11 mouse cellular contexts compared by ENCODE assay signal in the genomic region with DNA sequence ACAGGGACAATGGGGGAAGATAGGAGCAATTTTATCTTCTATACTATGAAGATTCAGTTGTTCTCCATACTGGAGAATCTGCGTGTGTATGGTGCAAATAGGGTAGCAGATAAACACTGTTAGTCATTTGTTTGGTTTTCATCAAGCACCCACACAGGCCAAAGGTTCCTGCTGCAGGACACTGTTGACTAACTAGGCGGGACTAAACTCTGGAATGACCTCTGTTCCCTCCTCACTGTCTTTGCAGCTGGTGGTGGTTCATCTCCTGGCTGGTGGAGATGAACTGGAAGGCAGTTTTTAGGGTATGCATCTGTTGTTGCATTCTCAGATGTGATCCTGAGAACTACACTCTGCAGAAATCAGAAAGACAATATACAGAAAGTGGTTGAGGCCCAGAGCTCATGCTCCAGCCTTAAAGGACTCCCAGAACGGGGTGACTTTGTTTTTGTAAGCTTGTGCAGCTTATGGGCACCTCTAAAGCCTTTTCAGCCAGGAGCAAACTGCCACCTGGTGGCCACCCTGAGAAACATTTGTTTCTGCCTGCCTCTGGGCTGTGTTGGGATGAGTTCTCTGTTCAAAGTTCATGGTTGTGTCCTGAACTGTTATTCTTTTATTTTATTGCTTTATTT. TPM values are rescaled to one million over a fixed set of nuclear protein-coding genes. Genes with fewer than 3 reads are reported as not detected.
DNase-seq lines count a peak whose midpoint lies in the region; ATAC-seq and TF ChIP-seq lines count a peak whose summit lies in the region.
"Not testable (repeated sequence)": the region's sequence is repeated elsewhere in the genome, so short reads cannot be mapped to it uniquely, and the experiment has no call there.
"Had no signal": no experiment of that assay in that cellular context is flagged by ENCODE, and none has a peak within 500 bp of the region (broad histone marks: within the 10 kb centered on the region; RNA-seq: fewer than 3 reads in every experiment).

No protein-coding gene starts in this region.

- not testable (repeated sequence) for TF ChIP-seq EP300 in heart, postnatal 0 days (IDR thresholded peaks at IDR 0.05; ENCODE audit: low read depth)

- H3K9ac ChIP-seq in heart, postnatal 0 days (replicated peaks; ENCODE audit: low read depth, low read length); kidney, embryonic 16.5 days (replicated peaks; ENCODE audit: low read length); liver, adult 2 months (ENCODE audit: low read depth, low read length); midbrain, embryonic 11.5 days (ENCODE audit: low read length): not testable (repeated sequence)

- not testable (repeated sequence) for H3K4me3 ChIP-seq in heart, postnatal 0 days (ENCODE audit: low read depth, low read length); kidney, embryonic 16.5 days (ENCODE audit: low read length); liver, adult 2 months (ENCODE audit: insufficient read depth, low read depth, low read length); midbrain, embryonic 11.5 days (ENCODE audit: low read depth, low read length); small intestine, adult 2 months (ENCODE audit: low read depth, low read length)

- not testable (repeated sequence) for H3K4me1 ChIP-seq in heart, postnatal 0 days (ENCODE audit: control insufficient read depth, insufficient read depth); kidney, embryonic 16.5 days (ENCODE audit: insufficient read depth, low read length); midbrain, embryonic 11.5 days (ENCODE audit: control insufficient read depth, insufficient read depth, low read length); small intestine, adult 2 months (ENCODE audit: control insufficient read depth, insufficient read depth, insufficient read length, low read length)
- peaks cover 16% of the 10 kb centered on the region for H3K4me1 ChIP-seq in liver, adult 2 months (ENCODE audit: control insufficient read depth, insufficient read depth, low read length)

- H3K36me3 ChIP-seq in heart, postnatal 0 days (replicated peaks; ENCODE audit: control insufficient read depth, insufficient read depth, low read length); kidney, embryonic 16.5 days (ENCODE audit: insufficient read depth, low read length); liver, adult 2 months (ENCODE audit: control insufficient read depth, insufficient read depth, low read length); midbrain, embryonic 11.5 days (ENCODE audit: control insufficient read depth, insufficient read depth, low read length): not testable (repeated sequence)
- H3K36me3 ChIP-seq in small intestine, adult 2 months (ENCODE audit: control insufficient read depth, insufficient read depth, low read length) = peaks cover 14% of the 10 kb centered on the region

- H3K27ac ChIP-seq in heart, postnatal 0 days (ENCODE audit: low read depth); kidney, embryonic 16.5 days (ENCODE audit: low read length); midbrain, embryonic 11.5 days (ENCODE audit: low read depth, low read length): not testable (repeated sequence)
- peak overlapping the region; percentile 78 for H3K27ac ChIP-seq in liver, adult 2 months (replicated peaks; ENCODE audit: insufficient read depth, low read depth, low read length)
- peak overlapping the region; percentile 50 for H3K27ac ChIP-seq in small intestine, adult 2 months (ENCODE audit: insufficient read depth, low read depth, low read length)

- ATAC-seq in heart, postnatal 0 days (ENCODE audit: insufficient read depth, low read depth) = peak; percentile 49; the same call in 1 of the 2 replicates
- peak; percentile 49; the same call in 1 of the 2 replicates for ATAC-seq in kidney, embryonic 16.5 days (ENCODE audit: low FRiP score, low TSS enrichment)
- ATAC-seq in midbrain, embryonic 11.5 days (ENCODE audit: low FRiP score) = not testable (repeated sequence)

- TF ChIP-seq POLR2A in liver, adult 2 months (IDR thresholded peaks at IDR 0.05; ENCODE audit: extremely low read depth, insufficient read depth, low read length); small intestine, adult 2 months (IDR thresholded peaks at IDR 0.05; ENCODE audit: low read depth, low read length): not testable (repeated sequence)

- not testable (repeated sequence) for H3K9me3 ChIP-seq in heart, postnatal 0 days (replicated peaks; ENCODE audit: control insufficient read depth, low read length); kidney, embryonic 16.5 days (ENCODE audit: low read length); midbrain, embryonic 11.5 days (ENCODE audit: control insufficient read depth, low read length)

- WGBS in heart, postnatal 0 days = 31% methylated on average over 3 of the region's 3 CpGs
- 35% methylated on average over 3 of the region's 3 CpGs for WGBS in kidney, embryonic 16.5 days
- WGBS in liver, adult 2 months = 5% methylated on average over 3 of the region's 3 CpGs
- WGBS in midbrain, embryonic 11.5 days = 36% methylated on average over 3 of the region's 3 CpGs
- 12% methylated on average over 3 of the region's 3 CpGs for WGBS in small intestine, adult 2 months

- DNase-seq in adrenal gland, adult 2 months = peak; percentile 74
- peak; percentile 42 for DNase-seq in embryo, embryonic 10 days (ENCODE audit: low spot score)
- peak; percentile 36 for DNase-seq in heart, postnatal 0 days (ENCODE audit: low spot score)
- DNase-seq in liver, adult 2 months (ENCODE audit: extremely low read depth, low read depth, low spot score) = peak; percentile 96
- DNase-seq in midbrain, embryonic 11.5 days (ENCODE audit: low spot score, missing footprints) = peak; percentile 86
- peak; percentile 47 to 60 for DNase-seq in urinary bladder, postnatal 36 days (ENCODE audit: low spot score in 2 of 2)

- not testable (repeated sequence) for H3K79me2 ChIP-seq in liver, adult 2 months (ENCODE audit: control insufficient read depth, insufficient read depth, low read length)

- TF ChIP-seq CTCF in heart, postnatal 0 days (IDR thresholded peaks at IDR 0.05; ENCODE audit: low read depth) = peak; percentile 55
- TF ChIP-seq CTCF in liver, adult 2 months (IDR thresholded peaks at IDR 0.05; ENCODE audit: low read depth, low read length) = peak; percentile 40; the same call in 1 of the 2 replicates
- peak; percentile 50; the same call in 1 of the 2 replicates for TF ChIP-seq CTCF in small intestine, adult 2 months (IDR thresholded peaks at IDR 0.05; ENCODE audit: extremely low read depth, insufficient read length, insufficient replicate concordance, low read depth, low read length)

- H3K4me2 ChIP-seq in heart, postnatal 0 days (ENCODE audit: low read depth, low read length); kidney, embryonic 16.5 days (replicated peaks; ENCODE audit: low read depth, low read length); midbrain, embryonic 11.5 days: not testable (repeated sequence)

- H3K27me3 ChIP-seq in heart, postnatal 0 days (ENCODE audit: control insufficient read depth, insufficient read depth, low read length); kidney, embryonic 16.5 days (ENCODE audit: insufficient read depth, low read length); liver, adult 2 months (ENCODE audit: control insufficient read depth, insufficient read depth, low read length); midbrain, embryonic 11.5 days (ENCODE audit: control insufficient read depth, insufficient read depth, low read length); small intestine, adult 2 months (ENCODE audit: control insufficient read depth, insufficient read depth, low read length): not testable (repeated sequence)

RNA-seq across cellular contexts. Expression of a gene that starts 2.5 kb away (rescaled TPM):
- 10 to 100 TPM; 49.7 to 65.2 TPM for total RNA-seq in adrenal gland, adult 2 months (2021)
- polyA plus RNA-seq in adrenal gland, adult 2 months (2012; rRNA removed) = 156 and 162 TPM in 2 replicates
- total RNA-seq in heart, postnatal 0 days (2014; rRNA removed; ENCODE audit: low replicate concordance) = 19.2 and 34.8 TPM in 2 replicates
- 10.3 and 10.8 TPM in 2 replicates for polyA plus RNA-seq in heart, postnatal 0 days (2015; fragmentation: Nextera tagmentation; extraction: Ambion mirVana)
- polyA plus RNA-seq in kidney, embryonic 16.5 days (2015; fragmentation: Nextera tagmentation; extraction: Ambion mirVana) = 4.5 and 5.9 TPM in 2 replicates
- 291 and 323 TPM in 2 replicates for total RNA-seq in liver, adult 2 months (2014; rRNA removed)
- polyA plus RNA-seq in liver, adult 2 months (2012; rRNA removed) = 423 and 492 TPM in 2 replicates
- polyA plus RNA-seq in midbrain, embryonic 11.5 days (2014; fragmentation: Nextera tagmentation; extraction: Ambion mirVana) = 3.2 and 3.3 TPM in 2 replicates
- 268 and 784 TPM in 2 replicates for polyA plus RNA-seq in small intestine, adult 2 months (2012; rRNA removed)

RNA-seq across cellular contexts. Expression of a gene that starts 7.4 kb away (rescaled TPM):
- total RNA-seq in adrenal gland, adult 2 months (2021) = 10 to 100 TPM; 32.2 to 42.9 TPM
- polyA plus RNA-seq in adrenal gland, adult 2 months (2012; rRNA removed) = 34.7 and 38.6 TPM in 2 replicates
- total RNA-seq in heart, postnatal 0 days (2014; rRNA removed; ENCODE audit: low replicate concordance) = 17.4 and 19.6 TPM in 2 replicates
- 8.2 and 8.4 TPM in 2 replicates for polyA plus RNA-seq in heart, postnatal 0 days (2015; fragmentation: Nextera tagmentation; extraction: Ambion mirVana)
- polyA plus RNA-seq in kidney, embryonic 16.5 days (2015; fragmentation: Nextera tagmentation; extraction: Ambion mirVana) = 13.9 and 16.0 TPM in 2 replicates
- 115 and 138 TPM in 2 replicates for total RNA-seq in liver, adult 2 months (2014; rRNA removed)
- 98.2 and 110 TPM in 2 replicates for polyA plus RNA-seq in liver, adult 2 months (2012; rRNA removed)
- 7.3 and 7.6 TPM in 2 replicates for polyA plus RNA-seq in midbrain, embryonic 11.5 days (2014; fragmentation: Nextera tagmentation; extraction: Ambion mirVana)
- polyA plus RNA-seq in small intestine, adult 2 months (2012; rRNA removed) = 32.0 and 60.5 TPM in 2 replicates

RNA-seq across cellular contexts. Expression of a gene that starts 7.6 kb away (rescaled TPM):
- under 1 TPM in 1 of 2 experiments, not detected in 1; 0.23 TPM for total RNA-seq in adrenal gland, adult 2 months (2021)
- polyA plus RNA-seq in adrenal gland, adult 2 months (2012; rRNA removed) = 0.10 and 0.50 TPM in 2 replicates
- total RNA-seq in heart, postnatal 0 days (2014; rRNA removed; ENCODE audit: low replicate concordance) = not detected in 2 replicates
- not detected in 2 replicates for polyA plus RNA-seq in heart, postnatal 0 days (2015; fragmentation: Nextera tagmentation; extraction: Ambion mirVana)
- 0.10 TPM in 1 of 2 replicates, not detected in the other for polyA plus RNA-seq in kidney, embryonic 16.5 days (2015; fragmentation: Nextera tagmentation; extraction: Ambion mirVana)
- total RNA-seq in liver, adult 2 months (2014; rRNA removed) = 0.09 TPM in 1 of 2 replicates, not detected in the other
- 0.05 and 0.06 TPM in 2 replicates for polyA plus RNA-seq in liver, adult 2 months (2012; rRNA removed)
- polyA plus RNA-seq in midbrain, embryonic 11.5 days (2014; fragmentation: Nextera tagmentation; extraction: Ambion mirVana) = not detected in 2 replicates
- polyA plus RNA-seq in small intestine, adult 2 months (2012; rRNA removed) = not detected in 2 replicates
- polyA plus RNA-seq: forebrain, embryonic 15.5 days; hindbrain, embryonic 15.5 days; midbrain, embryonic 13.5 days had no signal

RNA-seq across cellular contexts. Expression of a gene that starts 14.8 kb away (rescaled TPM):
- total RNA-seq in adrenal gland, adult 2 months (2021) = 1 to 10 TPM; 6.6 to 8.2 TPM
- polyA plus RNA-seq in adrenal gland, adult 2 months (2012; rRNA removed) = 3.6 and 3.7 TPM in 2 replicates
- total RNA-seq in heart, postnatal 0 days (2014; rRNA removed; ENCODE audit: low replicate concordance) = 6.2 TPM in 1 of 2 replicates, not detected in the other
- 1.8 TPM in 2 replicates for polyA plus RNA-seq in heart, postnatal 0 days (2015; fragmentation: Nextera tagmentation; extraction: Ambion mirVana)
- polyA plus RNA-seq in kidney, embryonic 16.5 days (2015; fragmentation: Nextera tagmentation; extraction: Ambion mirVana) = 2.2 and 3.1 TPM in 2 replicates
- total RNA-seq in liver, adult 2 months (2014; rRNA removed) = 4.9 and 5.3 TPM in 2 replicates
- polyA plus RNA-seq in liver, adult 2 months (2012; rRNA removed) = 1.9 and 2.1 TPM in 2 replicates
- polyA plus RNA-seq in midbrain, embryonic 11.5 days (2014; fragmentation: Nextera tagmentation; extraction: Ambion mirVana) = 3.1 TPM in 2 replicates
- polyA plus RNA-seq in small intestine, adult 2 months (2012; rRNA removed) = 0.98 and 5.4 TPM in 2 replicates

RNA-seq across cellular contexts. Expression of a gene that starts 23.0 kb away (rescaled TPM):
- total RNA-seq in adrenal gland, adult 2 months (2021) = 1 to 10 TPM; 4.4 to 8.2 TPM
- polyA plus RNA-seq in adrenal gland, adult 2 months (2012; rRNA removed) = not detected in 2 replicates
- not detected in 2 replicates for total RNA-seq in heart, postnatal 0 days (2014; rRNA removed; ENCODE audit: low replicate concordance)
- not detected in 2 replicates for polyA plus RNA-seq in heart, postnatal 0 days (2015; fragmentation: Nextera tagmentation; extraction: Ambion mirVana)
- polyA plus RNA-seq in kidney, embryonic 16.5 days (2015; fragmentation: Nextera tagmentation; extraction: Ambion mirVana) = not detected in 2 replicates
- 0.13 TPM in 1 of 2 replicates, not detected in the other for total RNA-seq in liver, adult 2 months (2014; rRNA removed)
- 0.06 TPM in 1 of 2 replicates, not detected in the other for polyA plus RNA-seq in liver, adult 2 months (2012; rRNA removed)
- not detected in 2 replicates for polyA plus RNA-seq in midbrain, embryonic 11.5 days (2014; fragmentation: Nextera tagmentation; extraction: Ambion mirVana)
- 70.6 and 179 TPM in 2 replicates for polyA plus RNA-seq in small intestine, adult 2 months (2012; rRNA removed)
- polyA plus RNA-seq: forebrain, embryonic 15.5 days; hindbrain, embryonic 15.5 days; midbrain, embryonic 13.5 days had no signal

Comparison
In these comparisons a context has a peak if more than half of its experiments do, and no peak if none do; other contexts are left out.
1. DNase-seq: peak in every context shown above with its lines; median percentile 96 in liver, adult 2 months; 86 in midbrain, embryonic 11.5 days; 74 in adrenal gland, adult 2 months; 54 in urinary bladder, postnatal 36 days; 42 in embryo, embryonic 10 days; 36 in heart, postnatal 0 days.
2. RNA of a gene that starts 2.5 kb away (polyA plus RNA-seq): 268 to 784 TPM in small intestine, adult 2 months, 423 to 492 TPM in liver, adult 2 months and 156 to 162 TPM in adrenal gland, adult 2 months; 10.3 to 10.8 TPM in heart, postnatal 0 days, 4.5 to 5.9 TPM in kidney, embryonic 16.5 days and 3.2 to 3.3 TPM in midbrain, embryonic 11.5 days; every median in the first group is over 10 times any median in the second.
3. Peak in every context shown above with its lines, with median percentiles within 50 percentile points of each other: CTCF ChIP-seq.